Mouse (Mus musculus): Measurements from ENCODE around the gene Cdh22. TPM values are rescaled to one million over a fixed set of nuclear protein-coding genes. Genes with fewer than 3 reads are reported as not detected.

Gene Cdh22
- polyA plus RNA-seq, 1 experiment from 2014 or later = 0.05 TPM

DNA sequence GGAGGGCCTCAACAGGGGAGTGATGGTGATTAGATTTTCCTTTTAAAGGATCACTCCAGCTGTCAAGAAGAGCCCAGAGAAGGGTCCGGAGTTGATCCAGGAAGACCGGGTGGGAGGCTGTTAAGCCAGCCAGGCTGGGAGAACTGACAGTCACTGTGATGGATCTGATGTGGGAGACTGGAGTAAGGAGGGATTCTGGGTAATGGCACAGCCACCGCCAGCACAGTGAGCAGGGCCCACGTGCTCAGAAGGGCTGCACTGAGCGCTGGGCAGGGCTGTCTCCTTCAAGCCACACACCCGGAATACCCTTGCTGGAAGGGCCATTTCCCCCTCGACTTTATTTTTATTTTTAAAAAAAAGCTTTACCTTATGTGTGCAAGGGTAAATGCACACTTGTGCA is 29.7 kb downstream of the Cdh22 start:
- WGBS = 21% methylated on average over 7 of the region's 7 CpGs
- Histone ChIP-seq H3K4me2 (replicated peaks; ENCODE audit: low read depth) (no peak overlapping the region), H3K9ac (ENCODE audit: low read length) (no peak overlapping the region), H3K9me3 (ENCODE audit: control insufficient read depth, low read length) (no peaks in the 10 kb centered on the region), H3K4me1 (replicated peaks; ENCODE audit: control insufficient read depth, insufficient read depth) (no peaks in the 10 kb centered on the region), H3K27me3 (ENCODE audit: control insufficient read depth, insufficient read depth, low read length) (no peaks in the 10 kb centered on the region), H3K27ac (replicated peaks) (no peak overlapping the region), H3K4me3 (ENCODE audit: low read depth, low read length) (no peak overlapping the region), H3K36me3 (ENCODE audit: control insufficient read depth, insufficient read depth, low read length) (no peaks in the 10 kb centered on the region)
- DNase-seq (ENCODE audit: low spot score) = no peak
- no peak for TF ChIP-seq EP300 (optimal IDR thresholded peaks at IDR 0.05)
- no peak for TF ChIP-seq CTCF (IDR thresholded peaks at IDR 0.05; ENCODE audit: low read depth)
- no peak for ATAC-seq (ENCODE audit: low FRiP score, low TSS enrichment)

DNA sequence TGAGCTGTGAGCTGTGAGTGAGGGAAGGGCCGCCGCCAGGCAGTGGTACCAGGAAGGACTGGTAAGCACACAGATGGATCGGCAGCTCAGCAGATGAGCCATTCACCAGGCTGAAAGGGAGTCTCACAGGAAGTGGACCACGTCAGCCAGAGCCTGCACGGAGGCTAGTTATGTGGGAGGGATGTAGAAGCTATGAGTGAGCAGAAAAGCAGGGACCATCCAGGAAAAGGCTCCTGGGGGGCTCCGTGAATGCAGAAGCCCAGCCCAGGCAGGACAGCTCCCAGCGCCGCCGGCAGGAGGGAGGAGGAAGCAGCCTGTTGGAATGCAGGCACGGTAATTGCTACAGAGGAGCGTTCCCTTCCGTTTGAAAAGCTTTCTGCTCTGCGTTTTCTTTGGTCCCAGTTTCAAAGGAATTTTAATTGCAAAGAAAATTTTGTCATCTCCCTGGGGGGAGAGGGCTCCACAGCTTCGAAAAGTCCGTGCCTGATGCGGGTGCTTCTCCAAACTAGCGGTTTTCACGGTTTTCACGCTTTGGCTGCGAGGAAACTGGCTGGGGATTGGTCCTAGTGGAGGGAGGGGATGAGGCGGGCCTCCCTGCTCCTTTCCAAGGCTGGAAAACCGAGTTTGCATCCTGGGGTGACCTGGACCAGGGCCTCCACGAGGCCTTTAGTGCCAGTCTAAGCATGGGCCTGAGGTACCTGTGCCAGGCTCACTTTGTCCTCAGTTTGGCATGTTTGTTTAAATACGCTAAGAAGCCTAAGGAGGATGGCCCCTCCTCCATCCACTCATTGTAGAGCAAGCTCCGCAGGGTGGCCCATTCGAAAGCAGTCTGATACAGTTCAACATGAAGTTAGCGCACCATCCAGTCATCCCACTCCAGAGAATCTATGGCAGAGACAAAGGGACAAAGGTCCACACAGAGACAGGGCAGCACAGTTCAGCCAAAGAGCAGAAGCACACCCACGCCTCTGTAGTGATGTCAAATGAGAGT is 32.6 kb downstream of the Cdh22 start:
- Histone ChIP-seq H3K4me3 (ENCODE audit: low read depth, low read length) (peak overlapping the region; percentile 21; the same call in 1 of the 2 replicates), H3K4me2 (replicated peaks; ENCODE audit: low read depth) (peak overlapping the region; percentile 40), H3K36me3 (ENCODE audit: control insufficient read depth, insufficient read depth, low read length) (no peaks in the 10 kb centered on the region), H3K27me3 (ENCODE audit: control insufficient read depth, insufficient read depth, low read length) (no peaks in the 10 kb centered on the region), H3K9ac (ENCODE audit: low read length) (no peak overlapping the region), H3K9me3 (ENCODE audit: control insufficient read depth, low read length) (no peaks in the 10 kb centered on the region), H3K4me1 (replicated peaks; ENCODE audit: control insufficient read depth, insufficient read depth) (no peaks in the 10 kb centered on the region), H3K27ac (replicated peaks) (no peak overlapping the region)
- TF ChIP-seq EP300 (optimal IDR thresholded peaks at IDR 0.05) = no peak
- 0 out of 2 replicates have a peak, but pooled peaks have one; percentile 16 for TF ChIP-seq CTCF (IDR thresholded peaks at IDR 0.05; ENCODE audit: low read depth)
- WGBS = 4% methylated on average over 28 of the region's 28 CpGs
- ATAC-seq (ENCODE audit: low FRiP score, low TSS enrichment) (no peak), DNase-seq (ENCODE audit: low spot score) (no peak)

DNA sequence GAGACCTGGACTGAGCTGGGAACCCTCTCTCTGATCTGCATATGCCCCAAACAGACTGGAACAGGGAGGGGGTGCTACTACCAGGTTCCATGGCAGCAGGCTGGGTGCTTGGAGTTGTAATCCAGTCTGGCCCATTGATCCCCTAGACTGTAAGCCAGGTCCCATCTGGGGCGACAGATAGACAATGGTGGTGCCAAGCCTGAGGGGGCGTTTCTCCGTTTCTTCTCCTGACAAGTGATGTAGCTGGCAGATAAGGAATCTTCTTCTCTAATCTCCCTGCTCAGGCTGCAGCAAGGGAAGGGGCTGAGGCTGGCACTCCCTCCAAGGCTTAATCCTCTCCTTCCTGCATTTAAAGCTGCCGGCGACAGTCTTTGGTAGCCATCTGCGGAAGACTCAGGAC is 37.1 kb downstream of the Cdh22 start:
- 61% methylated on average over 6 of the region's 6 CpGs for WGBS
- Histone ChIP-seq H3K4me3 (ENCODE audit: low read depth, low read length) (no peak overlapping the region), H3K4me2 (replicated peaks; ENCODE audit: low read depth) (no peak overlapping the region), H3K9me3 (ENCODE audit: control insufficient read depth, low read length) (no peaks in the 10 kb centered on the region), H3K27ac (replicated peaks) (no peak overlapping the region), H3K36me3 (ENCODE audit: control insufficient read depth, insufficient read depth, low read length) (no peaks in the 10 kb centered on the region), H3K4me1 (replicated peaks; ENCODE audit: control insufficient read depth, insufficient read depth) (no peaks in the 10 kb centered on the region), H3K9ac (ENCODE audit: low read length) (no peak overlapping the region), H3K27me3 (ENCODE audit: control insufficient read depth, insufficient read depth, low read length) (no peaks in the 10 kb centered on the region)
- ATAC-seq (ENCODE audit: low FRiP score, low TSS enrichment) = no peak
- DNase-seq (ENCODE audit: low spot score) = no peak
- no peak for TF ChIP-seq CTCF (IDR thresholded peaks at IDR 0.05; ENCODE audit: low read depth)
- TF ChIP-seq EP300 (optimal IDR thresholded peaks at IDR 0.05) = no peak

- DNase-seq (ENCODE audit: low spot score) (no peak), ATAC-seq (ENCODE audit: low FRiP score, low TSS enrichment) (0 out of 2 replicates have a peak, but pooled peaks have one; percentile 9)
- no peaks in the 10 kb centered on the region for H3K4me1 ChIP-seq (replicated peaks; ENCODE audit: control insufficient read depth, insufficient read depth)
- H3K9ac ChIP-seq (ENCODE audit: low read length) = no peak overlapping the region
- H3K27me3 ChIP-seq (ENCODE audit: control insufficient read depth, insufficient read depth, low read length) = no peaks in the 10 kb centered on the region
- no peaks in the 10 kb centered on the region for H3K36me3 ChIP-seq (ENCODE audit: control insufficient read depth, insufficient read depth, low read length)
- peak overlapping the region; percentile 5; the same call in 1 of the 2 replicates for H3K4me2 ChIP-seq (replicated peaks; ENCODE audit: low read depth)
- H3K9me3 ChIP-seq (ENCODE audit: control insufficient read depth, low read length) = no peaks in the 10 kb centered on the region
- no peak overlapping the region for H3K4me3 ChIP-seq (ENCODE audit: low read depth, low read length)
- H3K27ac ChIP-seq (replicated peaks) = no peak overlapping the region
- TF ChIP-seq CTCF (IDR thresholded peaks at IDR 0.05; ENCODE audit: low read depth) = no peak
- TF ChIP-seq EP300 (optimal IDR thresholded peaks at IDR 0.05) = no peak
- WGBS = 6% methylated on average over 31 of the region's 32 CpGs
Measured at GRCm38 (mm10) chr2:165195411-165196182, 39.1 kb downstream of the Cdh22 start.

- TF ChIP-seq EP300 (optimal IDR thresholded peaks at IDR 0.05) (no peak), CTCF (IDR thresholded peaks at IDR 0.05; ENCODE audit: low read depth) (no peak)
- no peaks in the 10 kb centered on the region for H3K27me3 ChIP-seq (ENCODE audit: control insufficient read depth, insufficient read depth, low read length)
- ATAC-seq (ENCODE audit: low FRiP score, low TSS enrichment) = no peak
- no peak overlapping the region for H3K4me2 ChIP-seq (replicated peaks; ENCODE audit: low read depth)
- H3K9ac ChIP-seq (ENCODE audit: low read length) = no peak overlapping the region
- DNase-seq (ENCODE audit: low spot score) = no peak
- no peak overlapping the region for H3K27ac ChIP-seq (replicated peaks)
- no peaks in the 10 kb centered on the region for H3K9me3 ChIP-seq (ENCODE audit: control insufficient read depth, low read length)
- H3K4me3 ChIP-seq (ENCODE audit: low read depth, low read length) = no peak overlapping the region
- no peaks in the 10 kb centered on the region for H3K36me3 ChIP-seq (ENCODE audit: control insufficient read depth, insufficient read depth, low read length)
- WGBS = 80% methylated on average over 7 of the region's 7 CpGs
- H3K4me1 ChIP-seq (replicated peaks; ENCODE audit: control insufficient read depth, insufficient read depth) = no peaks in the 10 kb centered on the region
Measured at GRCm38 (mm10) chr2:165191483-165191882, 43.2 kb downstream of the Cdh22 start.
